Mouse (Mus musculus) layer of hippocampus, postnatal 10 days (tissue): ENCODE measurements around the gene Bicdl2. TPM values are rescaled to one million over a fixed set of nuclear protein-coding genes. Genes with fewer than 3 reads are reported as not detected.

Experiments
- DNase-seq, 2 experiments: peaks; one replicate each; pipeline ENCODE4 v3.0.0; 2021; ENCODE audit warnings: low spot score in 2 of 2
- total RNA-seq, 2 experiments: library from RNA; stranded (reverse); gene quantifications; 2 replicates each; pipeline ENCODE4 v1.2.3; 2021

Bicdl2 gene
- total RNA-seq, 2 experiments from 2014 or later: not detected

DNA sequence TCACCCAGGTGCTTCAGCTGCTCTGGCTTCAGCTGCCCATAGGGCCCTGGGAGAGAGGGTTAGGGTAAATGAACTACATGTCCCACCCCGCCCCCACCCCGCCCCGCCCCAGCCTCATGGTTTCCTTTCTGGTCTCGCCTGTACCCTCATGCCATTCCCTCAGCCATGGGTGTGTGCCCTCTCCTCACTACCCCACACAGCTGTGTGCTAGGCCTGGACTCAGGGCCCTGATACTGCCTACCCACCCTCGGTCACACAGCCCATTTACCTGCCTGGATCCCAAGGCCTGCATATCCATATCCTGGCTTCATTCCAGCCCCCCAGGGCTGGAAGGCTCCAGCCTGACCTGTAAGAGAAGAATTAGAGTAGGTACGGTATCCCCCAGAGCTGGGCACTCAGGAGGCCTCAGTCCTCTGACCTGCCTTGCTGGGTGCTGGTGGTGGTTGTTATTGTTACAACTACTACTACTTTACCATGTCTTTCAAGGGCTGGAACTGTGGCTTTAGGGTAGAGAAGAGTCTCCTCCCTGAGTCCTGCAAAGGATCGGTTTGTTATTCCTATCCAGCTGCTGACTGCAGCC is 45.3 kb downstream of the Bicdl2 start:
- DNase-seq: no peak

DNA sequence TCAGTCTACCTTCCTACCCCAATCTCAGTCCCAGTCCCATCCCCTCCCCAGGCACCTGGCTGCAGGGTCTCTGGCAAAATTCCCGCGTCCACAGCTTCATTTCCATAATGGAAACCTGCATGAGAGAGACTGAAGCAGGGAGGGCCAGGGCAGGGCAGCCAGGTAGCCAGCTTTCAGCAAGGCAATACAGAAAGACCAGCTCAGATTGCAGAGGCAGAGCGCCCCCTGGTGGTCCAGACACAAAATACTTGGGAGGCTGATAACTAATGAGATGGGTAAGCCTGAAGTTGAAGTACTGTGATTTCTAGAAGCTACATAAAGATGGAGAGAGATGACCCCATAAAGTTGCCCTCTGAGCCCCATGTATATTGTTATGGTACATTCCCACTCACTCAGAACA is 45.9 kb downstream of the Bicdl2 start:
- DNase-seq: peak; percentile 81 to 87

DNA sequence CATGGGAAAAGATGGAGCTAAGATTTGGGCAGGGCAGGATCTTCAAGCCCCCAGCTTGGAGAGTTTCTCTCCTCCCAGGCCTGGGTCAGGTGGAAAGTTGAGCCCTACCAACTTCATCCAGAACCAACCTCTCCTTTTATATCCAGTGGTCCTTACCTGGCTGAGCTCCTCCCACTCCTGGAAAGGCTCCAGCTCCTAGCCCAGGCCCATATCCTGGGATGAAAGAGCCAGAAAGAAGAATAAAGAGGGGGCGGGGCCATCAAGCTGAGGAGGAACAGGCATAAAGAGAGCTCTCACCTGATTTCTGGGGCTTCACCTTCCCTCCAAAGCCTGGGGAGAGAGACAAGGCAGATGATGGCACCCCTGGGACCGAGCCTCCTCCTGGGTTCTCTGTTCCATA is 56.7 kb downstream of the Bicdl2 start:
- no peak for DNase-seq

Other genes with a start within 250 kb of the Bicdl2 start
- gene Vmn2r117, start 180.8 kb upstream of the Bicdl2 start, total RNA-seq: not detected
- 1 to 10 TPM; 6.4 to 7.2 TPM for gene Zfp213, start 96.3 kb upstream of the Bicdl2 start, total RNA-seq
- 10 to 100 TPM; 25.7 to 30.0 TPM for gene Zfp13, start 61.0 kb upstream of the Bicdl2 start, total RNA-seq
- not detected for gene Zscan10, start 59.6 kb upstream of the Bicdl2 start, total RNA-seq
- gene Mmp25, start 15.2 kb upstream of the Bicdl2 start, total RNA-seq: 1 to 10 TPM; 1.2 to 1.6 TPM
- 100 to 1,000 TPM; 137 to 148 TPM for gene Hcfc1r1, start 13.1 kb downstream of the Bicdl2 start, total RNA-seq
- 10 to 100 TPM; 11.4 to 12.9 TPM for gene Thoc6, start 13.4 kb downstream of the Bicdl2 start, total RNA-seq
- gene Tnfrsf12a, start 17.0 kb downstream of the Bicdl2 start, total RNA-seq: 1 to 10 TPM; 6.8 to 7.2 TPM
- under 1 TPM; 0.22 to 0.25 TPM for gene Cldn6, start 18.7 kb downstream of the Bicdl2 start, total RNA-seq
- gene Cldn9, start 23.5 kb downstream of the Bicdl2 start, total RNA-seq: under 1 TPM in 1 of 2 experiments, not detected in 1; 0.57 TPM
- gene 1520401A03Rik, start 62.3 kb downstream of the Bicdl2 start, total RNA-seq: under 1 TPM; 0.13 to 0.62 TPM
- 1 to 10 TPM; 6.7 to 8.3 TPM for gene Pkmyt1, start 65.8 kb downstream of the Bicdl2 start, total RNA-seq
- 10 to 100 TPM; 51.8 to 53.1 TPM for gene Paqr4, start 80.4 kb downstream of the Bicdl2 start, total RNA-seq
- gene Kremen2, start 85.3 kb downstream of the Bicdl2 start, total RNA-seq: under 1 TPM; 0.20 to 0.27 TPM
- gene Flywch1, start 111.1 kb downstream of the Bicdl2 start, total RNA-seq: 100 to 1,000 TPM; 121 to 123 TPM
- 10 to 100 TPM; 26.7 to 27.3 TPM for gene Flywch2, start 125.6 kb downstream of the Bicdl2 start, total RNA-seq
- gene Srrm2, start 130.0 kb downstream of the Bicdl2 start, total RNA-seq: 100 to 1,000 TPM; 516 to 611 TPM
- gene Elob, start 168.6 kb downstream of the Bicdl2 start, total RNA-seq: 100 to 1,000 TPM; 402 to 410 TPM
- not detected for gene Prss33, start 175.6 kb downstream of the Bicdl2 start, total RNA-seq
- under 1 TPM; 0.21 to 0.45 TPM for gene Prss32, start 183.3 kb downstream of the Bicdl2 start, total RNA-seq
- 1 to 10 TPM; 2.2 to 3.1 TPM for gene Prss41, start 183.7 kb downstream of the Bicdl2 start, total RNA-seq
- gene Prss21, start 207.6 kb downstream of the Bicdl2 start, total RNA-seq: not detected
- not detected for gene Dcpp1, start 220.4 kb downstream of the Bicdl2 start, total RNA-seq
- gene Dcpp2, start 220.4 kb downstream of the Bicdl2 start, total RNA-seq: not detected